Mouse (Mus musculus): ENCODE results near the gene Thbs1. TPM values are rescaled to one million over a fixed set of nuclear protein-coding genes. Genes with fewer than 3 reads are reported as not detected.

Gene Thbs1
- total RNA-seq, 1 experiment from 2014 or later: 11.4 TPM

GRCm38 (mm10) chr2:118111116-118111487, 574 bp upstream of the Thbs1 start:
- ATAC-seq (replicated peaks in 1 of 2; ENCODE audit: insufficient read depth in 1 of 2, low FRiP score in 2 of 2, low TSS enrichment in 1 of 2, low read depth in 1 of 2, poor library complexity in 2 of 2, severe bottlenecking in 2 of 2): peak; percentile 68 to 70

GRCm38 (mm10) chr2:118112438-118112837, 762 bp downstream of the Thbs1 start:
- no peak for ATAC-seq (replicated peaks in 1 of 2; ENCODE audit: insufficient read depth in 1 of 2, low FRiP score in 2 of 2, low TSS enrichment in 1 of 2, low read depth in 1 of 2, poor library complexity in 2 of 2, severe bottlenecking in 2 of 2)

GRCm38 (mm10) chr2:118112846-118113479, 1.3 kb downstream of the Thbs1 start:
- no peak for ATAC-seq (replicated peaks in 1 of 2; ENCODE audit: insufficient read depth in 1 of 2, low FRiP score in 2 of 2, low TSS enrichment in 1 of 2, low read depth in 1 of 2, poor library complexity in 2 of 2, severe bottlenecking in 2 of 2)

GRCm38 (mm10) chr2:118113808-118114524, 2.3 kb downstream of the Thbs1 start:
- ATAC-seq (replicated peaks in 1 of 2; ENCODE audit: insufficient read depth in 1 of 2, low FRiP score in 2 of 2, low TSS enrichment in 1 of 2, low read depth in 1 of 2, poor library complexity in 2 of 2, severe bottlenecking in 2 of 2): no peak

- no peak for ATAC-seq (replicated peaks in 1 of 2; ENCODE audit: insufficient read depth in 1 of 2, low FRiP score in 2 of 2, low TSS enrichment in 1 of 2, low read depth in 1 of 2, poor library complexity in 2 of 2, severe bottlenecking in 2 of 2)
Observed at GRCm38 (mm10) chr2:118114671-118115070, 3.0 kb downstream of the Thbs1 start.

GRCm38 (mm10) chr2:118115647-118116046, 4.0 kb downstream of the Thbs1 start:
- no peak for ATAC-seq (replicated peaks in 1 of 2; ENCODE audit: insufficient read depth in 1 of 2, low FRiP score in 2 of 2, low TSS enrichment in 1 of 2, low read depth in 1 of 2, poor library complexity in 2 of 2, severe bottlenecking in 2 of 2)

- no peak for ATAC-seq (replicated peaks in 1 of 2; ENCODE audit: insufficient read depth in 1 of 2, low FRiP score in 2 of 2, low TSS enrichment in 1 of 2, low read depth in 1 of 2, poor library complexity in 2 of 2, severe bottlenecking in 2 of 2)
Observed at GRCm38 (mm10) chr2:118116180-118116579, 4.5 kb downstream of the Thbs1 start.

GRCm38 (mm10) chr2:118116754-118117290, 5.1 kb downstream of the Thbs1 start:
- ATAC-seq (replicated peaks in 1 of 2; ENCODE audit: insufficient read depth in 1 of 2, low FRiP score in 2 of 2, low TSS enrichment in 1 of 2, low read depth in 1 of 2, poor library complexity in 2 of 2, severe bottlenecking in 2 of 2): no peak

GRCm38 (mm10) chr2:118117401-118117800, 5.7 kb downstream of the Thbs1 start:
- ATAC-seq (replicated peaks in 1 of 2; ENCODE audit: insufficient read depth in 1 of 2, low FRiP score in 2 of 2, low TSS enrichment in 1 of 2, low read depth in 1 of 2, poor library complexity in 2 of 2, severe bottlenecking in 2 of 2): no peak

GRCm38 (mm10) chr2:118118045-118118444, 6.4 kb downstream of the Thbs1 start:
- no peak for ATAC-seq (replicated peaks in 1 of 2; ENCODE audit: insufficient read depth in 1 of 2, low FRiP score in 2 of 2, low TSS enrichment in 1 of 2, low read depth in 1 of 2, poor library complexity in 2 of 2, severe bottlenecking in 2 of 2)

- no peak for ATAC-seq (replicated peaks in 1 of 2; ENCODE audit: insufficient read depth in 1 of 2, low FRiP score in 2 of 2, low TSS enrichment in 1 of 2, low read depth in 1 of 2, poor library complexity in 2 of 2, severe bottlenecking in 2 of 2)
Observed at GRCm38 (mm10) chr2:118118515-118118914, 6.8 kb downstream of the Thbs1 start.

GRCm38 (mm10) chr2:118119684-118120083, 8.0 kb downstream of the Thbs1 start:
- ATAC-seq (replicated peaks in 1 of 2; ENCODE audit: insufficient read depth in 1 of 2, low FRiP score in 2 of 2, low TSS enrichment in 1 of 2, low read depth in 1 of 2, poor library complexity in 2 of 2, severe bottlenecking in 2 of 2): no peak

- ATAC-seq (replicated peaks in 1 of 2; ENCODE audit: insufficient read depth in 1 of 2, low FRiP score in 2 of 2, low TSS enrichment in 1 of 2, low read depth in 1 of 2, poor library complexity in 2 of 2, severe bottlenecking in 2 of 2): no peak
Observed at GRCm38 (mm10) chr2:118120095-118120494, 8.4 kb downstream of the Thbs1 start.

GRCm38 (mm10) chr2:118120751-118121150, 9.1 kb downstream of the Thbs1 start:
- ATAC-seq (replicated peaks in 1 of 2; ENCODE audit: insufficient read depth in 1 of 2, low FRiP score in 2 of 2, low TSS enrichment in 1 of 2, low read depth in 1 of 2, poor library complexity in 2 of 2, severe bottlenecking in 2 of 2): no peak

- no peak for ATAC-seq (replicated peaks in 1 of 2; ENCODE audit: insufficient read depth in 1 of 2, low FRiP score in 2 of 2, low TSS enrichment in 1 of 2, low read depth in 1 of 2, poor library complexity in 2 of 2, severe bottlenecking in 2 of 2)
Observed at GRCm38 (mm10) chr2:118122291-118122690, 10.6 kb downstream of the Thbs1 start.

GRCm38 (mm10) chr2:118123743-118124142, 12.1 kb downstream of the Thbs1 start:
- ATAC-seq (replicated peaks in 1 of 2; ENCODE audit: insufficient read depth in 1 of 2, low FRiP score in 2 of 2, low TSS enrichment in 1 of 2, low read depth in 1 of 2, poor library complexity in 2 of 2, severe bottlenecking in 2 of 2): no peak

- ATAC-seq (replicated peaks in 1 of 2; ENCODE audit: insufficient read depth in 1 of 2, low FRiP score in 2 of 2, low TSS enrichment in 1 of 2, low read depth in 1 of 2, poor library complexity in 2 of 2, severe bottlenecking in 2 of 2): no peak
Observed at GRCm38 (mm10) chr2:118124437-118124836, 12.8 kb downstream of the Thbs1 start.

GRCm38 (mm10) chr2:118125211-118125939, 13.7 kb downstream of the Thbs1 start:
- ATAC-seq (replicated peaks in 1 of 2; ENCODE audit: insufficient read depth in 1 of 2, low FRiP score in 2 of 2, low TSS enrichment in 1 of 2, low read depth in 1 of 2, poor library complexity in 2 of 2, severe bottlenecking in 2 of 2): no peak
